Mouse (Mus musculus) testis, postnatal 10 days (tissue): ENCODE results near the gene Col27a1.

Experiments used
- DNase-seq: peaks from one replicate; pipeline ENCODE4 v3.0.0; 2021; ENCODE audit warnings: low spot score

Col27a1 gene

GRCm38 (mm10) chr4:63310247-63310855 lies 96.5 kb downstream of the Col27a1 start:
- DNase-seq = no peak

DNA sequence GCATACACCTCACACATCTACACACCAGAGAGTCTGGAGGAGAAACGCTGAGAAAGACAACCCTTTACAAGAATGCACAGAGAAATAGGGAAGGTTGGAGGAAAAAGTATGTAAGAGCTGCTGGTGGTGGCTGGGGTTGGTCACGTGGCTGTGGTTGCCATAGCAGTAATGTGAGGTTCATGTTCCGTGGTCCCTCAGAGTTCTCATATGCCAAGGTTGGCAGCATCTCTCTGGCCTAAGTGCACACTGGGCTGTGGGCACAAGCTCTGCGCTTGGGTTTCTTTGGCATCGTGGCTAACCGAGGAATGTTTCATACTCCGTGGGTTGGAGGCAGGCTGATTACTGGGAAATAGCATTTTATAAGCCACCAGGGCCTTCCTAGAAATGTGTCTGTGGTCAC lies 97.6 kb downstream of the Col27a1 start:
- DNase-seq = no peak

GRCm38 (mm10) chr4:63314063-63314462 lies 100.3 kb downstream of the Col27a1 start:
- no peak for DNase-seq

DNA sequence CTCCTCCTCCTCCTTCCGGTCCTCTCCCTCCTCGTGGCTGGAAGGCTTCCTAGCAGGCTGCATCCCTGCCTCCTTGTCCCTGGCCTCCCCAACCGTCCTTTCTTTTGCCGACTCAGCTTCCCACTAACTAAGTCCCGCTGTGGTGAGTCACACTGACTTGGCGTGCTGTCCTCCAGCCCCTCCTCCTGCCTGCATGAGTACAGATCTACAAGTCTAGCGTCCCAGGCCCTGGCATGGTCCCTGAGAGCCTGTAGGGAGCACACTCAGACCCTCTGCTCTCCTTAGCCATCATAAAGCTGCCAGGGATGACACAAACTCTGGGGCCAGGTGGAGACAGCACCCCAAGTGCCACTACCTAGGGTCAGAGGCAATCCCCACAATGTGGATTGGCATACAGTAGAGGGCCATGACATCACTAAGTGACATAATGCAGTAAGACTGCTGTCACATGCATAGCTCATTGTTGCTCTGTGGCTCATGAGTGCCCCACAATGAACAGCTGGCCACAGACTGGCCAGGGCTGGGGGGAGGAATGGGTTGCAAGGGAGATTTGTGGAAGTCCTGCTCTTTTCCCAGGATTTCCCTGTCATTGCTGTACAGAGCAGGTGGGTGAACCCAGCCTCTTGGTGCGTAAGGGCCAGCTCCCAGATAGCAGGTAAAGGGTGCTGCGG lies 102.4 kb downstream of the Col27a1 start:
- DNase-seq = no peak

DNA sequence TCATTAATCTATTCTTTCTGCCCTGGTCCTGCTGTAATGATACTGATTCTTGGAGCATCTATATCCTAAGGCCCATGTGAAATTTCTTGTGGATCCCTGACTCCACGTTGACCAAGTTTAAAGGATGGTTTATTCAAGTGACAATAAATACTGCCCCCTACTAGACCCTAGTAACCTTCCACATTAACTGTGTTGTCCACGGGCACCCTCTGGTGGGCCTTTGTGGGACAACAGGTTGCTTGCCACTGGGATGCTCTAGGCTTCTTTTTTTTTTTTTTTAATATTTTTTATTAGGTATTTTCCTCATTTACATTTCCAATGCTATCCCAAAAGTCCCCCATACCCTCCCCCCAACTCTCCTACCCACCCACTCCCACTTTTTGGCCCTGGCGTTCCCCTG lies 105.8 kb downstream of the Col27a1 start:
- peak; percentile 90 for DNase-seq

GRCm38 (mm10) chr4:63323275-63323815 lies 109.5 kb downstream of the Col27a1 start:
- no peak for DNase-seq

- no peak for DNase-seq
Observed at GRCm38 (mm10) chr4:63333403-63333802, 119.6 kb downstream of the Col27a1 start.

DNA sequence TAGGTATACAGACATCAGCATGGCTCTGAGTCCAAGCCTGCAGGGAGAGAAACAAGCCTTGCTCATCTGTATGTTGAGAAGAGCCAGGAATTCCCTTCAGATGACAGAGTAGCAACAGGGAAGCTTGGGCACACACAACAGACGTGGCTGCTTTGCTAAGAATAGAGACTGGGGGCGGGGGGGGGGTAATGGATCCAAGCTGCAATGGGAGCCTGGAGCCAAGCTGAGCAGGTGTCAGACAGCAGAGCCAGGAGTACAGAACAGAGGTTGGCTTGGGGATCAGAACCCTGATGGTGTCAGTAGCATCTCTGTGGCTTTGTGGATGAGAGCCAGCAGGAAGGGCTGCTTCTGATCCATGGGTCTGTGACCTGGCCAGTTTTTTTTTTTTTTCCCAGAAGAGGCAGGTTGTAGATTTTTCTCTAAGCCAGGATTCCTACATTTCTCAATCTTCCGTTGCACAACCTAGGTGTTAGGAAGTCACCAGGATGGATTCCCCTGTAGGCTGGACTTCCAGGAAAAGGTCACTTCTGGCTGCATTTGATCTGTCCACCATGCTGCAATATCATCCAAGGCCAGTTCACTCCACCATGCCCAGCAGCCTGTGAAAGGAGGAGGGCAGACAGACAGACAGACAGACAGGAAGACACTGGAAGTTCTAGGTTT lies 124.7 kb downstream of the Col27a1 start:
- DNase-seq = no peak

DNA sequence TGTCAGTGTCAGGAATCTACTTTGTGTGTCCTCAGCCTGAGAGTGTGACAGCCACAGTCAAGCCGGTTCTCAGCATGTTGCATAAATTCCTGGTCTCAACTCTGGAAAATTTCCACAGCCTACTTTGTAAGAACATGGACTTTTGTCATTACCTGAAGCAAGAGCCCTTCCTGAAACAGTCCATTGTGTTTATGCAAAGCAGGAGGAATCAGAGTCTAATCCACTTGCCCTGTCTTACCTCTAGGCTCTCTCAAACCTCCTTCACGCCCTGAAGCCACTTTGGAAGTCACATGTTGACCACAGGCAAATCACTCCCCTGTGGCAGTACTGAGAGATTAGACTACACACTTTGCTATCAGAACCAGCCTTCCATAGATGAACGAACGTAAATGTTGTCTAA lies 128.7 kb downstream of the Col27a1 start:
- no peak for DNase-seq

- DNase-seq = no peak
Observed at GRCm38 (mm10) chr4:63343608-63344007, 129.8 kb downstream of the Col27a1 start.

- no peak for DNase-seq
Observed at GRCm38 (mm10) chr4:63344295-63344694, 130.5 kb downstream of the Col27a1 start, which contains the start of gene Orm1. TSS of gene Orm1 (plus strand) at chr4:63344560.

DNA sequence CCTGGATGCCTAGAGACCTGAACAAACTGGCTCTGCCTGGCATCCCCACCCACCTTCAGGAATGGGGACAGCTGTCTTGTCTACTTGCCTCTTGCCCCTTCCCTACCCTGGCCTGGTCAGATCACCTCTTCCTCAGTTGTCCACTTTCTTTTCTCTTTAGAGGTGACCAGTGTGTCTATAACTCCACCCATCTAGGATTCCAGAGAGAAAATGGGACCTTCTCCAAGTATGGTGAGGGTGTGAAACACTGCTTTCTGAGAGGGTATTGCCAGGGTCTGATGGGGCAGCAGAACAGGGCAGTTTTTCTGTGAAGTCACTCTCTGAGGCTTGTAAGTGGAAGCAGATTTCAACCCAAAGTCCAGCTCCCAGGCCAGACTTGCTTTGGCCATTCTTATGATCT lies 131.5 kb downstream of the Col27a1 start:
- DNase-seq = no peak

GRCm38 (mm10) chr4:63346659-63347058 lies 132.9 kb downstream of the Col27a1 start:
- DNase-seq = no peak

DNA sequence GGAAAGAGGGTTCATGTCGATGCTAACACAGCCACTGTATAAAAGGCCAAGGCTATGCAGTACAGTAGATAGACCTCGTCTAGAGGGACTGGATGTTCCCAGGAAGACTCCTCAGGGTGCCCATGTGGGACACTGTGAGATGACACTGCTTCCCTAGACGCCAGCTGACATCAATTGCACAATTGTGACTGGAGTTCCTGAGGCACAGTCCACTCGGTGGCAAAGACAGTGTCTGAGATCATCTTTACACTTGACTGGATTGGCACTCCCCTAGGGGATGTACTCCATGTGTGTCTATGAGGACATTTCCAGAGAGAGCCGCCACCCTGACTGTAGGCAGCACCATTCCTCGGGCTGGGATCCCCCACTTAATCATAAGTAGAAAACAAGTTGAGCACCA lies 134.7 kb downstream of the Col27a1 start:
- no peak for DNase-seq

- no peak for DNase-seq
Observed at GRCm38 (mm10) chr4:63355877-63356665, 142.3 kb downstream of the Col27a1 start, which contains the start of gene Orm3. TSS of gene Orm3 (plus strand) at chr4:63356162.

DNA sequence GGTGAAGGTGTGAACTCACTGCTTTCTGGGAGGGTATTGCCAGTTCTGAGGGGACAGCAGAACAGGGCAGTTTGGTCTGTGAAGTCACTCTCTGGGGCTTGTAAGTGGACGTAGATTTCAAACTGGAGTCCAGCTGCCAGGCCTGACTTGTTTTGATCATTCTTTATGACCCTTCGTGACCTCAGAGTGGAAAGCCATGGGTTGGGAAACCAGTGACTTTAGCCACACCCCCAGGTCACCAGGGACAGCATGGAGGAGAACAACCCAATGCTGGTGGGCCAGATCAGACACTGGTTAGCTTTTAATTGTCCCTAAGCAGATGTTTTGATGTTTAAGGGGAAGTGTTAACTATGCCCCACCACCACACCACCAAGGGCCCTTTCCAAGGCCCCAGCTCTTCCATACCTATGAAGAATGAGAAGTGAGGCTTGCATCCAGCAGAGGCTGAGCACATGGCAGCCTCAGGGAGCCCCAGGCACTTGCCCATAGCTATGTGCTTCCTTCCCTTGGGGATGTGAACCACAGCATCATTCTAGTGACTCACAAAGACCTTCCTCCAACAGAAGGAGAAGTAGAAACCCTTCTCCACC lies 143.3 kb downstream of the Col27a1 start:
- DNase-seq = no peak

- DNase-seq = no peak
Observed at GRCm38 (mm10) chr4:63359861-63360260, 146.1 kb downstream of the Col27a1 start.

- no peak for DNase-seq
Observed at GRCm38 (mm10) chr4:63362150-63362549, 148.3 kb downstream of the Col27a1 start, which contains the start of gene Orm2. TSS of gene Orm2 (plus strand) at chr4:63362449.

DNA sequence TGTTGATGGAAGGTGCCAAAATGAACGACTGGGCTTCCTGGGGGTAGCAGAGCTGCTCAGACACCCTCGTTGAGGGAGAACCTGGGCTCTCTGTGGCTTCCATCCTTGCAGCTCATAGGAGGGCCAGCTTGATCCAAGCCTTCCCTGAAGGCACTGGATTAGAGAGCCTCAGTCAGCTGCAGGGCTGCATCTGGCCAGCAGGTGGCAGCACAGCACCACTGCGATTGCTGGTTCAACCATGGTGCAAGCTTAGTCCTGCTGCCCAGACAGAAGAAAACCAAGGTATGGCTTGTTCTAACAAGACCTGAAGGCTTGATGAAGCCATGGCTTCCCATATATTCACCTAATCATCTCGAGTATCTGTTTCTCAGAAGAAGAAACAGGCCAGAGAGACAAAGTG lies 154.8 kb downstream of the Col27a1 start:
- peak; percentile 93 for DNase-seq

DNA sequence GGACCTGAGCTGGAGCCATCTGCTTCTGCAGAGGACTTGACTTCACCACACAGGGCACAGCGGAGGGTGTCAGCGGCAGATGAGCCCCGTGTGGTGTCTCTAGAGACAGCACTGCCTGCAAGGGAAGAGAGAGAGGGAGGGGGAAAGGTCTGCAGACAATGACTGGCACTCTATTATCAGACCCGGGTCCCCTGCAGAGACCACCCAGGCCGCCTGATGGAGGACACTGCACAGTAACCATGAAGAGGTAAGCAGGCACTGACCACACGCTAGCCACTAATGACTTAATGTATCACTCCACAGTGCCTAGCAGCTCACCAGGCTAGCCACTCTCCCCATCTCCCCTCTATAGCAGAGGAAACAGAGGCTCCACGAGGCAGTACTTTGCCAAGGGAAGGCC lies 157.1 kb downstream of the Col27a1 start:
- no peak for DNase-seq

- DNase-seq = no peak
Observed at GRCm38 (mm10) chr4:63371890-63372289, 158.1 kb downstream of the Col27a1 start.

DNA sequence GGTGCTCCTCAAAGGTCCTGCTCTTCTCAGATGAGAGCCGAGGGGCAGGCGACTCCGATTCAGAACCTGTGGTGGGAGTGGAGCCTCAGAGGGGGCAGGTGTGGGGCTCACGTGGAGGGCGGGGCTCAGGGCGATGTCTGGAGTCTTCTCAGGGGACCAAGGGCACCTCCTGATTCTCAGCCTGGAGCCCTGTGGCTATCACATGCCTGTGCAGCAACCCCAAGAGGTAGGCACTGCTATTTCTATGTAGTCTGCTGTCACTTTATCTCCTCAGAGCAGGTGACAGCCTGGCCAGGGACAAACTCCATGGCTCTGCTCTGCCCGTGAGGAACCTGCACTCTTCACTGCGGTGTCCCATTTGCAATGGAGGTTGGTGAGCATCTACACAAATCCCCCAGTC lies 159.6 kb downstream of the Col27a1 start:
- DNase-seq = no peak
